Mouse (Mus musculus) liver, embryonic 15.5 days (tissue): Measurements from ENCODE around the gene Trmo. TPM values are rescaled to one million over a fixed set of nuclear protein-coding genes. Genes with fewer than 3 reads are reported as not detected.
A peak's percentile ranks its signal among the peaks of the same experiment; 100 is the strongest.

Source experiments
- ATAC-seq: fragments of 200-750 bp; cut with Nextera tagmentation; 2 replicates; pipeline ENCODE4 v1.8.0; 2017; ENCODE audit warnings: moderate number of reproducible peaks, mild to moderate bottlenecking, moderate library complexity; ENCODE audit not compliant: insufficient read depth
- H3K27ac ChIP-seq: fragments of 300-500 bp; sonication (generic); replicated peaks from 2 replicates; pipeline ENCODE4 v1.5.1; 2015; ENCODE audit warnings: mild to moderate bottlenecking, inconsistent platforms
- H3K27me3 ChIP-seq: fragments of 300-500 bp; sonication (generic); 2 replicates; pipeline ENCODE4 v1.6.1; 2015; ENCODE audit warnings: mild to moderate bottlenecking, inconsistent platforms
- H3K36me3 ChIP-seq: fragments of 300-500 bp; sonication (generic); replicated peaks from 2 replicates; pipeline ENCODE4 v1.6.1; 2015; ENCODE audit warnings: moderate library complexity, mild to moderate bottlenecking, inconsistent platforms
- H3K4me1 ChIP-seq: fragments of 300-500 bp; sonication (generic); replicated peaks from 2 replicates; pipeline ENCODE4 v1.6.1; 2015; ENCODE audit warnings: inconsistent platforms
- H3K4me2 ChIP-seq: fragments of 300-500 bp; sonication (generic); 2 replicates; pipeline ENCODE4 v1.6.1; 2015; ENCODE audit warnings: moderate library complexity, mild to moderate bottlenecking, inconsistent platforms
- H3K4me3 ChIP-seq: fragments of 300-500 bp; sonication (generic); replicated peaks from 2 replicates; pipeline ENCODE4 v1.5.1; 2015; ENCODE audit warnings: mild to moderate bottlenecking, inconsistent platforms
- H3K9ac ChIP-seq: fragments of 300-500 bp; sonication (generic); 2 replicates; pipeline ENCODE4 v1.6.1; 2015; ENCODE audit warnings: moderate library complexity, mild to moderate bottlenecking, inconsistent platforms
- H3K9me3 ChIP-seq: fragments of 300-500 bp; sonication (generic); replicated peaks from 2 replicates; pipeline ENCODE4 v1.6.1; 2016; ENCODE audit warnings: inconsistent platforms
- WGBS: fragments of 180-500 bp; shearing (Covaris S2); methylation state at CpG from one replicate; pipeline ENCODE4 v1.1.7; 2015; ENCODE audit warnings: mixed read lengths; ENCODE audit not compliant: insufficient replicate concordance; 5-methylcytosine and 5-hydroxymethylcytosine counted together
- polyA plus RNA-seq: library from polyadenylated mRNA; unstranded; fragments of >200 nt; fragmentation: Nextera tagmentation; extraction: Ambion mirVana; gene quantifications from 2 replicates; pipeline ENCODE4 v1.2.1, GENCODE M21; 2015

Gene Trmo
- polyA plus RNA-seq, 1 experiment from 2014 or later, result 8.2 TPM

DNA sequence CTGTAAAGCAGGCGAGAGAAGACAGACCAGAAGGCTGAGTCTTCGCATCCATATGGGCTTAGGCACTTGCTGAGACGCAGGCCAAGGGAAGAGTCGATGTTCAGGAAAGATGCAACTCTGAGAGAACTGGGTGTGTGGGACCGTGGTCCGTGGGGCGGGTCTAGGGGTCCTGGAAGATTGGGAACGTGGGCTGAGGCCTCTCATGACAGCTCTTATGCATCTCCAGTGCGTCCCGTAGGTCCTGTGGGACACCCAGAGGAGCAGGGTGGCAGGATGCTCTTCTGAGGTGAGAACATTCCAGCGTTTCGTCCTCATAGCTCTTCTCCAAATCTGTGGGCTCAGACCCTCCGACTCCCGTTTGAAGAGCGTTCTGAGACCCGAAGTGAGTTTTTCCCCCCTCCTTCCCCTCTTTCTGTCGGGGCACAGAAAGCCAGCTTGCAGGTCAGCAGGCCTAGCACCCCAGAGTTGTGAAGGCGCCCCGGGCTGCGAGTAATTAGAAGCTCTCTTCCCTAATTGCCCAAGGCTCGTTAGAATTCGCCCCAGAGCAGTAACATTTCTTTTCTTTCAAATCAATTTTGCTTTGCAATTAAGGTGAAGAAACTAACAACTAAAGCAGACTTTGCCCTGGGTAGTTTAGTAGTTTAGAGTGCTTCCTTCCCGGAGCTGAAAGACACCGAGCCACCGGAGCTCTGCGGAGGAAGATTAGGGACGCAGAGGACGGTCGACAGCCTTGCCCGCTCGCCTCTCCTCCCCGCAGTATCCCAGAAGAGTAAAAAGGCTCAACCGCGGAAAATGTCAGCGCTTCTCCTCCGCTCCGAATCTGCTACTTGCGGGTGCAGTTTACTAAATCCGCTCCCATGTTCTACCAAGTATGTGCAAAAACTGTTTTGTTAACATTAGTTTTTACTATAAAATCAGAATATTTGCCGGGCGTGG is 41.4 kb downstream of the Trmo start:
- Histone ChIP-seq H3K4me3 (no peak overlapping the region), H3K27ac (no peak overlapping the region)

GRCm38 (mm10) chr4:46347141-46347540 is 42.1 kb downstream of the Trmo start:
- Histone ChIP-seq H3K9ac (no peak overlapping the region), H3K9me3 (no peaks in the 10 kb centered on the region), H3K27ac (no peak overlapping the region), H3K4me3 (no peak overlapping the region), H3K36me3 (no peaks in the 10 kb centered on the region), H3K27me3 (peaks cover 100% of the 10 kb centered on the region), H3K4me1 (peaks cover 12% of the 10 kb centered on the region), H3K4me2 (no peak overlapping the region)
- 9% methylated on average over 4 of the region's 4 CpGs for WGBS
- no peak for ATAC-seq

More for the DNA sequence above, 41.4 kb downstream of the Trmo start:
- no peak for ATAC-seq
- Histone ChIP-seq H3K9me3 (no peaks in the 10 kb centered on the region), H3K9ac (no peak overlapping the region), H3K4me1 (peaks cover 12% of the 10 kb centered on the region), H3K27me3 (peaks cover 100% of the 10 kb centered on the region), H3K36me3 (no peaks in the 10 kb centered on the region), H3K4me2 (no peak overlapping the region)
- WGBS, result 3% methylated on average over 41 of the region's 41 CpGs

DNA sequence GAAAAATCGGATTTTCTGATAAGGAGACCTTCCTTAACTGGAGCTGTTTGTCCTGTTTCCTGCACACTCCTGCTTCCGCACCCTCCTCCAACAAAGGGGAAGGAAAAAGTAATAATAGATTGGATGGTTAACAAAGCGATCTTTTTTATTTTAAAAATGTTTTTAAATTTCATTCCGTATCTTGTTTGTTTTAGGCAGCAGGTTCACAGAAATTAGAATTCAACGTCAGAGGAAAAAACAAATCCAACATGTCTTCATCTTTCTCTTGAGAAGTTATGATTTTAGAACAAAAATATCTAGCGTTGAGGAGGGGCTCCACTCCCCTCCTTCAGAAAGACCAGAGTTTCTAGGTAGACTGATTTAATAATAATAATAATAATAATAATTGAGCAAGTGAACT is 43.0 kb downstream of the Trmo start:
- WGBS, result 20% methylated on average over 6 of the region's 6 CpGs
- ATAC-seq, result no peak
- Histone ChIP-seq H3K9ac (no peak overlapping the region), H3K4me1 (peaks cover 12% of the 10 kb centered on the region), H3K36me3 (no peaks in the 10 kb centered on the region), H3K27ac (no peak overlapping the region), H3K9me3 (no peaks in the 10 kb centered on the region), H3K4me2 (no peak overlapping the region), H3K4me3 (no peak overlapping the region), H3K27me3 (peaks cover 100% of the 10 kb centered on the region)

GRCm38 (mm10) chr4:46345773-46346100 is 43.5 kb downstream of the Trmo start:
- no peak for ATAC-seq
- peaks cover 100% of the 10 kb centered on the region for H3K27me3 ChIP-seq
- no peak overlapping the region for H3K27ac ChIP-seq
- no peak overlapping the region for H3K9ac ChIP-seq
- no peak overlapping the region for H3K4me3 ChIP-seq
- H3K4me2 ChIP-seq, result no peak overlapping the region
- no peaks in the 10 kb centered on the region for H3K9me3 ChIP-seq
- no peaks in the 10 kb centered on the region for H3K36me3 ChIP-seq
- peaks cover 12% of the 10 kb centered on the region for H3K4me1 ChIP-seq
- 20% methylated on average over 3 of the region's 3 CpGs for WGBS

GRCm38 (mm10) chr4:46345056-46345772 is 44.0 kb downstream of the Trmo start:
- peaks cover 12% of the 10 kb centered on the region for H3K4me1 ChIP-seq
- WGBS, result 5% methylated on average over 67 of the region's 67 CpGs
- no peak for ATAC-seq
- no peak overlapping the region for H3K9ac ChIP-seq
- H3K9me3 ChIP-seq, result no peaks in the 10 kb centered on the region
- peak overlapping the region; percentile 49; the same call in 1 of the 2 replicates for H3K4me2 ChIP-seq
- H3K4me3 ChIP-seq, result peak overlapping the region; percentile 39; the same call in 1 of the 2 replicates
- H3K27ac ChIP-seq, result no peak overlapping the region
- H3K36me3 ChIP-seq, result no peaks in the 10 kb centered on the region
- H3K27me3 ChIP-seq, result peaks cover 100% of the 10 kb centered on the region

GRCm38 (mm10) chr4:46344288-46344687 is 44.9 kb downstream of the Trmo start:
- WGBS, result under 1% methylated on average over 51 of the region's 51 CpGs
- no peak for ATAC-seq

DNA sequence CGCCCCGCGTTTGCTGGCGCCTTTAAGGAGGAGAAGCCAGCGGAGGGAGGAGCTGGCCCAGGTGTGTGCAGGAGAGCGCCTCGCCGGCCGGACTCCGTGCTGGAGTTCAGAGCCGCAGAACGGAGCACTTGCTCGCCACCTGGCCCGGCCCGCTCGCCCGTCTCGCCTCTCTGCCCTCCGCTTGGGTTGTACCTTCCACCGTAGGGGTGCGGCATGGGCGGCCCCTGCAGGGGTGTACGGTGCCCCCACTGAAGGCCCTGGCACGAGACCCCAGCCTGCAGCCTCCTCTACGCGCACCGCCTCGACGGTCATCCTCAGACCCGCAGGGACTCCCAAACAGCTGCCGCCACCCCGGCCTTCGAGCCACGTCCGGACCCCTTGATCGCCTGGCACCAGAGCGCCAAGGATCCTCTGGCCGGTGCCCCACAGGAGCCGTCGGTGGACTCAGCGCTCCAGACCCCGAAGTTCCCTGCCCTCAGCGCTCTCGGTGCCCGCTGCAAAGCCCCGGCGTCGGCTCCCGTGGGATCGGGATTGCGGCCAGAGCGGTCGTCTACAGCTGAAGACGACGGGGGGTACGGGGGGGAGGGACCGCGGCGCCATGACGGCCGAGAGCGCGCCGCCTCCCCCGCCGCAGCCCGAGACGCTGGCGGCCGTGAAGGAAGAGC is 45.5 kb downstream of the Trmo start, which contains the start of gene Foxe1:
Gene Foxe1 (plus strand): TSS at position 14 of the 665 bp plus-strand sequence.
- H3K4me1 ChIP-seq, result peaks cover 12% of the 10 kb centered on the region
- H3K9me3 ChIP-seq, result no peaks in the 10 kb centered on the region
- 3% methylated on average over 70 of the region's 70 CpGs for WGBS
- H3K36me3 ChIP-seq, result no peaks in the 10 kb centered on the region
- H3K27ac ChIP-seq, result no peak within 1 kb of the TSS
- peaks cover 100% of the 10 kb centered on the region for H3K27me3 ChIP-seq
- no peak for ATAC-seq
- no peak within 1 kb of the TSS for H3K9ac ChIP-seq
- peak within 1 kb of the TSS; percentile 39 for H3K4me3 ChIP-seq
- H3K4me2 ChIP-seq, result peak within 1 kb of the TSS; percentile 49

More at GRCm38 (mm10) chr4:46344288-46344687, 44.9 kb downstream of the Trmo start:
- Histone ChIP-seq H3K27me3 (peaks cover 100% of the 10 kb centered on the region), H3K4me1 (peaks cover 12% of the 10 kb centered on the region), H3K27ac (no peak overlapping the region), H3K9ac (no peak overlapping the region), H3K9me3 (no peaks in the 10 kb centered on the region), H3K4me2 (peak overlapping the region; percentile 49), H3K4me3 (peak overlapping the region; percentile 39), H3K36me3 (no peaks in the 10 kb centered on the region)

DNA sequence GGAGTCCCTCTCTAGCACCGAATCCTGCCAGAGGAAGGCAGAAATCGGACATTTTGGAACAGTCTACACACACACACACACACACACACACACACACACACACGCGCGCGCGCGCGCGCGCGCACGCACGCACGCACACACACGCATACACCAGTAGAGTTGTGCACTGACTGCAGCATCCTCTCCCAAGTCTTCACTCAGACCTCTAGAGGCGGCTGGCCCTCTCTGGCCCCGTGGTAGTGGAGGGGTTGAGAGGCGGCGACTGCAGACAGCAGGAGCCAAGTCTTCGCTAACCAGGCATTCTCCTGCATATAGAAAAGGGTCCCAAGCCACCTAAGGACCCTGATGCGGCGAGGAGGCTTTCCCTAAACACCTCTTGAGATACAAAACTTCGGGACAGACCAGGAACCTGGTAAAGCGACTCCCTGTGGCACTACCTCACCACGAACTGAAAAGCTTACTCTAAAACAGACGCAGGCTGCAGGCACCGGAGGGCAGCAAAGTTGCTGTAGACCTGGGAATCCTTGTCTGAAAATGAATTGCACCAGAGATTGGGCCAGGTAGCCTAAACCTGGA is 46.4 kb downstream of the Trmo start:
- H3K4me1 ChIP-seq, result peaks cover 12% of the 10 kb centered on the region

GRCm38 (mm10) chr4:46341831-46342680 is 47.2 kb downstream of the Trmo start:
- no peak for ATAC-seq

More for the DNA sequence above, 46.4 kb downstream of the Trmo start:
- H3K36me3 ChIP-seq, result no peaks in the 10 kb centered on the region
- H3K9ac ChIP-seq, result no peak overlapping the region
- no peak overlapping the region for H3K4me3 ChIP-seq
- no peaks in the 10 kb centered on the region for H3K9me3 ChIP-seq
- peaks cover 100% of the 10 kb centered on the region for H3K27me3 ChIP-seq
- WGBS, result under 1% methylated on average over 28 of the region's 28 CpGs
- H3K27ac ChIP-seq, result no peak overlapping the region
- no peak overlapping the region for H3K4me2 ChIP-seq
- ATAC-seq, result no peak

DNA sequence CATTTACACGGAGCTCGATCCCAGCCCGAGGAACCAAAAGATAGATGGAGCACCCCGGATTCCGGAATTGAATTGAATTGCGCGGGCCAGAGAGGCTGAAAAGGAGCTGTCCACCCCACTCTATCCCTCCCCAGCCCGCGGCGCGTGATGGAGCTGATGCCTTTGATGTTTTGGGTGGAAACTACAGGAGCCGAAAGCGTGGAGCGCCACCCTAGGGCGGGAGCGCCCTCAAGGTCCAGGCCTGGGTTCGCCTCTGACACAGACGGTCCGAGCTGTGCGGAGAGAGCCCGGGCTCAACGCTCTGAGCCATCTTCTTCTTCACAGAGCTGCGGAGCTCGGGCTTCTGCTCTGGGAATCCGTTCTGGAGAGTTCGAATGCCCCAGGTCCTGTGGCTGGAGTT is 49.7 kb downstream of the Trmo start:
- 5% methylated on average over 26 of the region's 26 CpGs for WGBS
- H3K36me3 ChIP-seq, result no peaks in the 10 kb centered on the region
- no peak overlapping the region for H3K4me2 ChIP-seq
- H3K27me3 ChIP-seq, result peaks cover 89% of the 10 kb centered on the region
- H3K4me1 ChIP-seq, result peaks cover 7% of the 10 kb centered on the region
- no peak overlapping the region for H3K9ac ChIP-seq
- no peaks in the 10 kb centered on the region for H3K9me3 ChIP-seq
- H3K27ac ChIP-seq, result no peak overlapping the region
- no peak overlapping the region for H3K4me3 ChIP-seq
- no peak for ATAC-seq

More at GRCm38 (mm10) chr4:46341831-46342680, 47.2 kb downstream of the Trmo start:
- Histone ChIP-seq H3K4me3 (no peak overlapping the region), H3K9ac (no peak overlapping the region), H3K4me1 (peaks cover 12% of the 10 kb centered on the region), H3K36me3 (no peaks in the 10 kb centered on the region), H3K27me3 (peaks cover 100% of the 10 kb centered on the region), H3K27ac (no peak overlapping the region), H3K4me2 (no peak overlapping the region), H3K9me3 (no peaks in the 10 kb centered on the region)
- 15% methylated on average over 22 of the region's 22 CpGs for WGBS
